Mouse (Mus musculus) left cerebral cortex, postnatal 14 days (tissue): ENCODE results near the gene Pak6. TPM values are rescaled to one million over a fixed set of nuclear protein-coding genes. Genes with fewer than 3 reads are reported as not detected.

Source experiments
- DNase-seq, 2 experiments: peaks; one replicate each; pipeline ENCODE4 v3.0.0; 2021 to 2022; ENCODE audit warnings: low spot score in 2 of 2, mixed read lengths in 1 of 2
- intact Hi-C: fragments of 180-260 bp; cut with DNase I; formaldehyde crosslinking; loops from one replicate; pipeline ENCODE4 v1.15.1; 2025
- total RNA-seq, 2 experiments: library from RNA; stranded (reverse); gene quantifications; 2 replicates each; pipeline ENCODE4 v1.2.3; 2021

The Pak6 gene
- total RNA-seq, 2 experiments from 2014 or later = 117 to 122 TPM

DNA sequence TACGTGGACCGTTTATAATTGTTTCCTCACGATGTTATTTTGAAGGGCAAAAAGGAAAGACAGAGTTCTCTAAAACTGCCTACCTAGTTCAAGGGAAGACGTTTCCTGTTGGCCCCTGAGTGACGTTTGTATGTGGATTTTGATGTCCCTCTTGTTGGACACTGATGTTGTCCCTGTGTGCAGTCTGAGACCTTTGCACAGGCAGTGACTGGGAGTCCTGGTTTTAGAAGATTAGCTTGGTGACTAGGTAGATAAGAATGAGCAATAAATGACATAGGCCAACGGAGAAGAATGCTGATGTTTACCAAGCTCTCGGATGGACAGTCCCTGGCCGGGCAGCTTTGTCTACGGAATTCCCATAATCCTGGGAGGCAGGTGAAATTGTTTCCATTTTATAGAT, 1.2 kb upstream of the Pak6 start:
- no peak for DNase-seq
- intact Hi-C loops = no loop called here

DNA sequence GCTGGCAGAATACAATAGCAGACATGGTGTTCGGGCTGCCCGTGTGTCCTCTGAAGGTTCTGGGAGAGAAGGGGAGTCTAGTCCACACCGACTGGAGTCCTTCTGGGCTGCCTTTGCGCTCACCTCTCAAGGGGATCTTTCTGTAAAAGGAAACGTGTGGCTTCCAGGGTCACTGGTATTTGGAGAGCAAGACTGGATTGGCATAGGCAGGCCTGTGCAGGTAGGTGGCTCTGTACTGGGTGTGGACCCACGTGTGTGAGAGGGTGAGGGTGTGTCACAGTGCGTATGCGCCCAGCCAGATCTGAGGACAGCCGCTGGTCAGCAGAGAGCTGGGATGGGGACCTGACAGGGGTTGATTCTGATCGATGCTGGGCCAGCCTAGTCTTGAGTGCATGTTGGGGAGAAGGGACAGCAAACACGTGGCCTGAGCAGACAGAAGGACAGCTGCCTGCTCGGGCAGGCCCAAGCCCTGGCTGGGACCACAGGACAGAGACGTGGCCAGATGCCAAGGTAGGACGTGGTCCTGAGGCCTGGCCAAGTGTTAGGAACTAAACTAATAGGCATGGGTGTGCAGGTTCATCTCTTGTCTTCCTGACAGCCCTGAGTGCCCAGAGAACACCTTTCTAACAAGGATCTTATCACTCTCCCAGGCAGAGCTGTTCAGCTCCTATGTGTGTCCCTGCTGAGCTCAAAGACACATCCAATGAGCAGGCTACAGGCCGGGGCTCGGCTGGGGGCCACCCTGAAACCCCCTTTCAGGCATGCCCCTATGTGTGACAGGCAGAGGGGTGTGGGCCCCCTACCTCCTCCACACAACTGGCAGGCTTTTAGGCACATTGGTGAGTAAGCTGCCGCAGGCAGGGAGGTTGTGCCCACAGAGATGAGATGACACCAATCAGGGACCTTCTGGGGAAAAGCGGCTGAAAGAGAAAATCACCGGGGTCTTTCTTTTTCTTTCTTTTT, 982 bp downstream of the Pak6 start:
- DNase-seq = no peak
- intact Hi-C loops = no loop called here

DNA sequence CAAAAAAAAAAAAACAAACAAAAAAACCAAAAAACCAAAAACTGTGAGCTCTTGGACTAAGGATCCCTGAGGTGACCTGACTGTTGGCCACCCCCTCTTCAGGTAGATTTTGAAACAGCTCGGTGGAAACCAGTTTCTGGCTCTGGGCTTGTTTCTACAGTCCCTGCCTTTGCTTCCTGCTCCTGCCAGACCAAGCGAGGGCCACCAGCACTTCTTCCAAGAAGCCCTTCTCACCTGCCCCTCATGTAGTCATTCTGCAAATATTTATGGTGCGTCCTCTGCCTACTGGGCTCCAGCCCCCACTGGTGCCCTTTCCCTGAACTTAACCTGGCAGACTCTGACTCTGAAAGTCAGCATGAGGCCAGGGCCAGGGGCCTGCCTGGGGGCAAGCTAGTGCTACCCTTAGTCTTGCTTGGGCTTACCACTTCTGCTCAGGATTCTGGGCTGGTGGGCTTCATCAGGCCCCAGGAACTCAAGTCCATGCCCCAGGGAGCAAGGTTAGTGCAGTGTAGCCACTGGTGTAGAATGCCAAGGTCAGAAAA, 1.9 kb downstream of the Pak6 start:
- intact Hi-C loops = no loop called here
- no peak for DNase-seq

DNA sequence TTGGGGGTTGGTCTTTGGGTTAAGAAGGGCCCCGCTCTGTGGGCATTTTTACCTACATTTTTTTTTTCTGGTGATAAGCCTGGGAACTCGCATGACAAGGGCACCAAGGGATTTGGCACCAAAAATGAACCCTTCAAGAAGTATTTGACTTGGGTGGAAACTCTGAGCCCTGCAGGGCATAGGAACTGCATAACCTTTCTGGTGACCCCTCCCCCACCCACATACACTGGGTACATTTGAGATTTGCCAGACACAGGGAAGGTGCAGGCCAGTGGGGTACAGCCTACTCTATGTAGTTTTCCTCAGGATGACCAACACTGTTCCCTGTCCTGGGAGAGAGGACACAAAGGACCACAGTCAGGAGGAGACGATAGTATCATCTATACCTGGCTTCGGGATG, 2.5 kb downstream of the Pak6 start:
- intact Hi-C loops = no loop called here

GRCm38 (mm10) chr2:118667181-118667580, 4.1 kb downstream of the Pak6 start:
- intact Hi-C loops = no loop called here
- DNase-seq = no peak

More for the DNA sequence above, 2.5 kb downstream of the Pak6 start:
- DNase-seq = no peak

GRCm38 (mm10) chr2:118669245-118669644, 6.1 kb downstream of the Pak6 start:
- intact Hi-C loops = no loop called here
- no peak for DNase-seq

- intact Hi-C loops = no loop called here
- no peak for DNase-seq
These were observed 6.7 kb downstream of the Pak6 start for GRCm38 (mm10) chr2:118669785-118670184.

- intact Hi-C loops = no loop called here
These were observed 8.6 kb downstream of the Pak6 start for GRCm38 (mm10) chr2:118671728-118672127.

GRCm38 (mm10) chr2:118673686-118674465, 10.8 kb downstream of the Pak6 start:
- intact Hi-C loops = no loop called here
- DNase-seq = no peak

More at GRCm38 (mm10) chr2:118671728-118672127, 8.6 kb downstream of the Pak6 start:
- no peak for DNase-seq

GRCm38 (mm10) chr2:118674500-118674899, 11.4 kb downstream of the Pak6 start:
- intact Hi-C loops = no loop called here
- DNase-seq = no peak

DNA sequence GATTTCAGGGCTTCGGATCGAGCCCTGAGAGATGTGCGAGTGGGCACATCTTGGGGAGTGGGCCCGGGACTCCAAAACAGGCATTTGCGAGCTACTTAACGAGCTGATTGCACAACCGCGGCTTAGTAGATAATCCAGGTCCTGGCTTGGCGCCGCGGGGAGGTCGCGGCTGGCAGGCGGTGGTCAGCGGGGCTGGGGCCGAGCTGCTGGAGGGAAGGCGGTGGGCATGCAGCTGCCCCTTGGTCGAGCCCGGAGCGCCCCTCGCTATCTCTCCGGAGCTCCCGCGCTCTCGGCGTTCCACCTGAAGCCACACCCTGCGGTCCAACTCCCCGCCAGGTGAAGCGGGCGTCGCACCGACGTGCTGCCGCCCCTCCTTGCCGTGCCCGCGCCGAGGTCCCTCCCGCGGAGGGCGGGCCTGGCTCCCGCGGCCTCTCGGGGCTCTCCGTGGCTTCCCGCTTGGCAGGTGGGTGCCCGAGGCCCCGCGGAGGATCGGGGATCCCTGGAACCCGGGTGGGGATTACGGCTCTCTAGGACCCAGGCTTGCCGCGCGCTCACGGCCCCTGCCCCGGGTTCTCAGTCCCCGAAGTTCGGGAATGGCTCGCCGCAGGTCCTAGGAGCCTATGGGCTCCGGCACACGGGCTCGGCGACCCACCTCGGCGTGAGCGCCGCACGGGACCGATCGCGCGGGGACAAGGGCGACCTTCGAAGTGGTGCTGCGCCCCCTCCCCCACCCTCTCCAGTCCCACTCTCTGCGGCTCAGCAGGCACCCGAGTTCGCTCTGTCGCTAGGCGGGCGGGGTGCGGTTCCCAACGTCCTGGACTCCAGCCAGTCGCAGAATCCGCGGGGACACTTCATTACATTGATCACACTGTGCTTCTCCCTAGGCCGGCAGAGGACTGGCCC, 14.0 kb downstream of the Pak6 start:
- intact Hi-C loops = no loop called here
- no peak for DNase-seq

- DNase-seq = no peak
- intact Hi-C loops = no loop called here
These were observed 14.7 kb downstream of the Pak6 start for GRCm38 (mm10) chr2:118677817-118678216.

DNA sequence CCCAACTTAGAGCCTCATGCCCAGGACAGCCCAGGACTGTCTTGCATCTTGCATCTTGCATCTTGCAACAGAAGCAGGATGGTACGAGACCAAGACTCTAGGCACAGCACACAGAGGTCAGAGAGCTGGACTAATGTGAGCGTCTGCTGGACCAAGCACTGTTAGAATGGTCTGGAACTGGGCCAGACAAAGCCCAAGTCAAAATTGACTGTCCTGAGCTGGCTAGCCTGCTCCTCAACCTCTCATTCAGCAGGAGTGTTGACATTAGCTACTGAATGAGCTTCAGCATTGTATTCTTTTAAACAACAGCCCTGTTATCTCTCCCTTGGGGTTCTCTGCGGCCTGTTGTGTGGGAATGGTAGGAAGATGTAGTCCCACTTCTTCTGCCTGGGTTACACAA, 16.5 kb downstream of the Pak6 start:
- intact Hi-C loops = no loop called here

DNA sequence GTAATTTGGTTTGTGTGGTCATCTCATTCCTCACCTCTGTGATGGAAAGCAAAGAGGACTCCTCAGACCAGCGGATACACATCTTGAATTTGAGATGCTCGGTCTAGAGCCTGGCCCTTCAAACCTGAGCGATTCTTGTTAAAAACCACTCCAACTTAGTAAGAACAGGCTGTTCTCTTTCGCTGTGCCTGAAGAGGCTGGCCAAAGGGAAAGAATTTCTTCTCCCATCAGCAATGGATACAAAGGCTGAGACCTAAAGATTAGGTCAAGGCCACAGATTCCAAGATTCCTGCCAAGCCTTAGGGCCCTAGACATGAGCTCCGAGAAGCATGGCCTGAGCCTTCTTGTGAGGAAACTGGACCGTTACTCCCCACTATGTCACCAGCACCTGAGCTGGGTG, 17.8 kb downstream of the Pak6 start:
- no peak for DNase-seq
- intact Hi-C loops = no loop called here

More for the DNA sequence above, 16.5 kb downstream of the Pak6 start:
- no peak for DNase-seq

- DNase-seq = no peak
- intact Hi-C loops = no loop called here
These were observed 19.6 kb downstream of the Pak6 start for GRCm38 (mm10) chr2:118682544-118683260.

- DNase-seq = no peak
These were observed 22.0 kb downstream of the Pak6 start for GRCm38 (mm10) chr2:118685088-118685487.

DNA sequence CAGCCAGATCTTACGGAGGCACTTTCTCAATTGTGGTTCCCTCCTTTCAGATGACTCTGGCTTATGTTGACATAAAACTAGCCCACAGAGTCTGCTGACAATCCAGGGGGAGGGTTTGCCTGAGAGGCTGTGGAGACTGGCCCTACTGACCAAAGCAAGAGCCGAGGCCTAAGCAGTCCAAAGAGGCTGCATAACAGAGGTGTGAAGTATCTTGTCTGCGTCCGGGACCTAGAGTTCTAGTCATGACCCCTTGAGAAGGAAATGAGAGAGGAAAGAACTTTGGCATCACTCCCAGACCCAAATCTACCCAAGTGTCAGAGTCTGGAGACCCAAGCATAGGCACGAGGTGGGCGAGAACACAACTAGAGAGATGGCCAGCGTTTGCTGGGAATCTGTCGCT, 23.6 kb downstream of the Pak6 start:
- DNase-seq = no peak
- intact Hi-C loops = loop anchor here (5.0 kb wide), 1 partner anchor 34 kb away; no protein-coding TSS in a partner anchor

More at GRCm38 (mm10) chr2:118685088-118685487, 22.0 kb downstream of the Pak6 start:
- intact Hi-C loops = loop anchor here (5.0 kb wide), 1 partner anchor 33 kb away; no protein-coding TSS in a partner anchor

DNA sequence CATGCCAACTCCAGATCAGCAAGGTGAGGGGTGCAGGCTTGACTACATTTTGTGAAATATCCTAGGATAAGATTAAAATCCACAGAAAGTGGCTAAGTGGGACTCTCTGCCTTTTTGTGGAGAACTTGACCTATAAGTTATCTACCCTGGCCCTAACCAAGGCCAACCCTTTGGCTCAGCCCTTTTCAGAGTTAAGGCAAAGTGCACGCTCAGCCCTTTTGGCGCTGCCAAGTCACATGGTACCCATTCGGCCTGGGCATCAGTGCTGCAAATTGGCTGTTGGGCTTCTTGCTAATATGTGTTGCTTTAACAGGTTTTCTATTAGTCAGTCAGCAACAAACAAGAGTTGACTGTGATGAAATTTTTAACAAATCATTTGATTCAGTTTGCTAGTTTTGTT, 24.7 kb downstream of the Pak6 start:
- intact Hi-C loops = loop anchor here (5.0 kb wide), 1 partner anchor 35 kb away; no protein-coding TSS in a partner anchor
- no peak for DNase-seq
